Mouse (Mus musculus) sigmoid colon, adult 10 weeks (tissue): ENCODE measurements around the gene Spata20. TPM values are rescaled to one million over a fixed set of nuclear protein-coding genes. Genes with fewer than 3 reads are reported as not detected.

Experiments used
- polyA plus RNA-seq: library from polyadenylated mRNA; stranded (reverse); fragments of 350-450 nt; fragmentation: Illumina TruSeq; extraction: RNeasy Lipid Tissue Mini Kit (QIAGEN cat#74804); gene quantifications from one replicate; pipeline ENCODE4 v1.2.3, GENCODE M21; 2014; ENCODE audit warnings: low read depth, low replicate concordance

Spata20 gene
- polyA plus RNA-seq: not detected

DNA sequence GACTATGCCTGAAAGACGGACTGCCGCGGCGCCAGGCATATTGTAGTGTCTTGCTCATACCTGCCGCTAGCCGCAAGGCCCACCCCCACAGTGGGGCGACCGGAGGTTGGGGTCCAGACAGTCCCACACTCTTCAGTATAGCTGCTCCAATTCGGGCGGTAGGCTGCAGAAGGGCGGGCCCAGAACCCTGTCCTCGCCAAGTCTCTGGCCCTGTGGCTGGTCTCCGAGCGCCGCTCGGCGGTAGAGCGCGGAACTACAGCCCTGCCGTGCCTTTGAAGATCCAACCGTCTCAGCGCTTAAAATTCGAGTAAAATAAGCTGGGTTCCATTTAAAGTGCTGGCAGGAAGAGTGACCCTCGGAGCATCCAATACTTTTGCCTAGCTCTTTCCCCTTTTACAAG lies at the start of gene Spata20:
Gene Spata20 (minus strand): TSS at position 179 of the 400 bp plus-strand sequence.

DNA sequence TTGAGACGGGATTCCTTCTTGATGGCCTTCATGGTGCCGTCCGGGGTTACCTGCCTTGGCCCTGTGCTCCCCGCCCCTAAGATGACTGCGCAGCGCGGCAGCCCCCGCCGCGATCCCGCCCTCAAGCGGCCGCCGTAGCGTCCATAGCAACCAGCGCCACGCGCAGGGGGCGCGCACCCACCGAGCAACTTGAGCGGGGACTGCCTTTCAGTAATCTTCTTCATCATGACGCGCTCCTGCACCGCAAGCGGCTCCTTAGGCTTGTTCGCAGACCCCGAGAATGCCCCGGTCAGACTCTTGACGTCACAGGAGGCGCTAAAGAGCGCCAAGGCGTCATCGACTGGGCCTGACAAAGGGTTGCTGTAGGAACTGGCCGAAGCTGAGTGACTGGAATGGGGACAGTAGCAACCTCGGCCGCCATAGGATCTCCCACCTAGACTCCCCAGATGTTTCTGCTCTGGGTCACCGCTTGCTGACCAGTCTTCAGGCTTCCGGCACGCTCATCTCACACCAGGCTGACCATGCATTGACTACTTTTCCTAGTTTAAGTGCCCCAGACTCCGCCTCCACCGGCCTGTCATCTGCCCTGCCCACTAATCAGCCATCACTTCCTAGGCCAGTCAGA lies 35.4 kb upstream of the Spata20 start, which contains the start of gene Mycbpap:
Gene Mycbpap (minus strand): TSS at position 524 of the 625 bp plus-strand sequence.

DNA sequence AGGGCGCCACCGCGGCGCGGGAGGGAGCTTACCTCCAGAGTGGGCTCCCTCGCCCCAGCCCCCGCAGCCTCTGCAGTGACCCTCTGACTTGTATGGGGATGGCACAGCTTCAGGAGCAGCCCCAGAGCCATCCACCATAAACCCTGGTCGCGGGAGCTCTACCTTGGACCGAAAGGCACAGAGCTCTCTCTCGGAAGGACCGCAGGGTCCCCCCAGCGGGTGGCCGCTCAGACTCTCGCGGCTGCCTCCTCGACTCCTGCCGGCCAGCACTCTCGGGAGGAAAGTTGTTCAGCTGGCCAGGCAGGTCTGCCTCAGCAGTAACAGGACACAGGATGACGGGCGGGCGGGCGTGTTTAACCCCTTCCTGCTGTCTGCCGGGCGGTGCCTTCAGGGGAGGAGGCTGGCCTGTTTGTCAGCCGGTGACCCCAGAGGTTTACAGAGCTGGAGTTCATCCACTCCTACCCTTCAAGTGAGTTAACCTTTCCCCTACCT lies 13.7 kb upstream of the Spata20 start, which contains the start of gene Epn3:
Gene Epn3 (minus strand): TSS at position 314 of the 492 bp plus-strand sequence.

DNA sequence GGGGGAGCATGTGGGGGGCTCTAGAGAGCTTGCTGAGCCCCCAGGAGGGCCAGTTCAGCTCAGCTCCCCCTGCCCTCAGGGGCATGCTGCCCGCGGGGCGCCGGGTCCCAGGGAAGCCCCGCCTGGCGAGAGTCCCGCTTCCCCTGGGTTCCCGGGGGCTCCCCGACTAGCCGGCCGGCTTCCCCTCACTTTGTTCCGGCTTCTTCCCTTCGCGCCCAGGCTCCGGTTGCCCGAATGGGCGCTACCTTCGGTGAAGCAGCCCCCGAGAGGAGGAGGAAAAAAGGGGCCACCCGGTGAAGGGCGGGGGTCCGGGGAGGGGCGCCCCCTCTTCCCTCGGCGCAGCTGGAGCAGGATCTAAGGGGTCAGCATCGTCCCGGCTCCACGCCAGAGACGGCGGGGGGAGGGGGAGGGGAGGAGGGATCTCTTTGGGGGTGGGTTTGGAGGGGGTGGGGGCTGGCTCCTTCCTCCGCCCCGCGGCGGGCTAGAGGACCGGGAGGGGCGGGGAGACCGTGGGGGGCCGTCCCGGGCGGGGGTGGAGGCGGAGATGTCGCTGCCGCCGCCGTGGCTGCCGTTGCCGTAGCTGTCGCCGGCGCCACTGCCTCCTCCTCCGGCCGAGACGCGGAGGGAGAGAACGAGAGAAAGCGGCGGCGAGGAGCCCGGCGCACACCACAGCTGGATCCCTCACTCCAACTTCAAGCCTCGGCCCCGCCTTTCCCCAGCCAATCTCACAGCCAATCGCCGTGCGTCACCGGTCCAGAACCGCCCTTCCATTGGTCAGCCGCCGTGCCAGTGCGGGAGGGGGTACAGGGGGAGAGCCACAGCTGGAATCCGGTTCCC lies 12.1 kb downstream of the Spata20 start, which contains the start of gene Cacna1g:
Gene Cacna1g (minus strand): TSS at position 492 of the 837 bp plus-strand sequence.

Other genes with a start within 250 kb of the Spata20 start
- gene Wfikkn2, start 240.2 kb downstream of the Spata20 start, polyA plus RNA-seq: 0.38 TPM
- gene Gm21885, start 204.3 kb downstream of the Spata20 start, polyA plus RNA-seq: 53.8 TPM
- gene Luc7l3, start 164.2 kb downstream of the Spata20 start, polyA plus RNA-seq: 403 TPM
- gene Ankrd40, start 158.2 kb downstream of the Spata20 start, polyA plus RNA-seq: 66.3 TPM
- gene Abcc3, start 93.2 kb downstream of the Spata20 start, polyA plus RNA-seq: 21.5 TPM
- gene Cacna1g, start 12.0 kb downstream of the Spata20 start, polyA plus RNA-seq: 0.41 TPM
- 1.7 TPM for gene Epn3, start 13.8 kb upstream of the Spata20 start, polyA plus RNA-seq
- gene Mycbpap, start 35.6 kb upstream of the Spata20 start, polyA plus RNA-seq: 0.88 TPM
- gene Rsad1, start 63.1 kb upstream of the Spata20 start, polyA plus RNA-seq: 6.4 TPM
- gene Chad, start 78.9 kb upstream of the Spata20 start, polyA plus RNA-seq: not detected
- gene Acsf2, start 115.7 kb upstream of the Spata20 start, polyA plus RNA-seq: 38.9 TPM
- gene Lrrc59, start 143.6 kb upstream of the Spata20 start, polyA plus RNA-seq: 60.4 TPM
- gene Mrpl27, start 167.6 kb upstream of the Spata20 start, polyA plus RNA-seq: 16.2 TPM
- not detected for gene Eme1, start 167.8 kb upstream of the Spata20 start, polyA plus RNA-seq
- gene Xylt2, start 191.3 kb upstream of the Spata20 start, polyA plus RNA-seq: 0.60 TPM
- not detected for gene Gm11541, start 218.3 kb upstream of the Spata20 start, polyA plus RNA-seq